Mouse (Mus musculus): ENCODE measurements around the gene Prorsd1.

Gene Prorsd1

DNA sequence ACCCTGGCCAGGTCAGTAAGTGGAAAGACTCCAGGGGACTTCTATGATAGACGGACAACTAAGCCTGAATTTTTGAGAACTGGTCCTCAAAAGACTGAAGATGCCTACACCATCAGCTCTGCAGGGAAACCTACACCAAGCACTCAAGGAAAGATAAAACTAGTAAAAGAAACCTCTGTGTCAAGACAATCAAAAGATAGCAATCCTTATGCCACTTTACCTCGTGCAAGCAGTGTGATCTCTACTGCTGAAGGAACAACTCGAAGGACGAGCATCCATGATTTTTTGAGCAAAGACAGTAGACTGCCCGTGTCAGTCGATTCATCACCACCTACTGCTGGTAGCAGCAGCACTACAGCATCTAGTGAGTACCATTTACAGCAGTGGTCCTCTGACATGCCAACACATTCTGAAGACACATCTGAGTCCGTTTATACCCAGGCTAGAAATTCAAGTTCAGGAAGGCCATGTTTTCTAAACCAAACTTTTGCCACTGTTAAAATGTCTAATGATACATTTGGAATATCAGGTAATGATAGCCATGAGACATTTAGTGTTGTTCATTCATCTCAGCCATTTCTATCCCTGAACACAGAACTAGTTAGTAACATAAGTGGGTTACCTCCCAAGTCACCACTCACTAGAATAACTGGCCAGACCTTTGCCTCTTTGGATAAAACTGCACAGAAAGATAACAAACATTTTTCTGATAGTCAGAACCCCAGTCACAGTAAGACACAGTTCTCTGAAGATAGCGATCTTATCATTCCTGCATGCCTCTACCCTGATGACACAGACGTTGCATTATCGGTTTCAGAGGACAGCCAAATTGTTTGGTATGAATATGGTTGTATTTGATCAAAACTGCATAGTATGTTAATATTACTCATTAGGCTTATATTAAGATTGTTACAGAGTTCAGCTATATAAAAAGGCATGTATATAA lies 10.6 kb downstream of the Prorsd1 start:
- no peak for DNase-seq (ENCODE audit: low spot score in 2 of 2)

DNA sequence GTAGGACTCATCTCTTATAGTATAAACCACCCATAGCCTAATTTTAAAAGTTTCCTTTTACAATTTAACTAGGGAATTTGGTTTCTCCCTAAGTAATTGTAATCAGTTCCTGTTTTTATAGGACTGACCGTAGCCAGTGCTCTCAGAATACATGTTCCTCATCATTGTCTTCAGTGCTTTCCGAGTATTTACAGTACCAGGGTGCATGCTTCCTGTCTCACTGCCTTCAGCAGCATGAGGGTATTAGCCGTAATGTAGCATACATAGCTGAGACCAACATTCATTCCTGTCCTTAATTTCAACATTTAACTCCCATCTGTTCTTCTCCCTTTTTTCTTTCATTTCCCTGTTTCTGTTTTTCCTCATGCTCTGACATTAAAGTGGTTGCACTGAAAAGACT lies 17.9 kb downstream of the Prorsd1 start:
- no peak for DNase-seq (ENCODE audit: low spot score in 2 of 2)

DNA sequence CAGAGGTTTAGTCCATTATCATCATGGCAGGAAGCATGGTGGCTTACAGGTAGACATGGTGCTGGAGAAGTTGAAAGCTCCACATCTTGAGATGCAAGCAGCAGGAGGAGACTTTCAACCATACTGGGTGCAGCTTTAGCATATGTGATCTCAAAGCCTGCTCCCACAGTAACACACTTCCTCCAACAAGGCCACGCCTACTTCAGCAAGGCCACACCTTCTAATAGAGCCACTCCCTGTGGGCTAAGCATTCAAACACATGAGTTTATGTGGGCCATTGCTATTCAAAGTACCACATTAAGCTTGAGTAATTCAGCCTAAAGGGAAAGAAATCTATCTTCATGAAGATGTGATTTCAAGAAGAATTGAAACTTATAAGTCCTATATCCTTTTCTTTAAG lies 21.7 kb downstream of the Prorsd1 start:
- DNase-seq (ENCODE audit: low spot score in 2 of 2): no peak

DNA sequence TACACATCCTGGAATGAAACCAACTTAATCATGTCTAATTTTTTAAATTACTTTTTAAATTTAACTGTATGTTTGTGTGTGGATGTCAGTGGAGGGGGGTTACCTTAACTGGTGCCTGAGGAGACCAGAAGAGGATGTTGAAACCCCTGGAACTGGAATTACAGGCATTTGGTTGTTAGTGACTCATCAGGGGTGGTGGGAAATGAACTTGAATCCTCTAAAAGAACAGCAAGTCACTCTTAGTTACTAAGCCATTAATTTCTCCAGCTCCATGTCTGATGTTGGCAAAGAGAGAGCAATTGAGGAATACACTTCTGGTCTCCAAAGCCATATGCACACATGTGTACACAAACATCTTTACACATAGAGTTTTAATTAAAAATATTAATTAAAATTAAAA lies 40.2 kb downstream of the Prorsd1 start:
- DNase-seq (ENCODE audit: low spot score in 2 of 2): no peak

Measured in urinary bladder, postnatal 4 days (tissue).